Mouse (Mus musculus) retina, adult 2 months (tissue): ENCODE data around the gene Rrnad1.

ENCODE experiments used
- DNase-seq: peaks from one replicate; pipeline ENCODE4 v3.0.0-alpha.2; 2012; ENCODE audit warnings: low read depth, low spot score

Gene Rrnad1

GRCm38 (mm10) chr3:87884708-87885251 lies 45.7 kb downstream of the Rrnad1 start:
- DNase-seq, result no peak

- DNase-seq, result no peak
Observed at GRCm38 (mm10) chr3:87884291-87884690, 46.2 kb downstream of the Rrnad1 start.

- no peak for DNase-seq
Observed at GRCm38 (mm10) chr3:87877730-87878129, 52.8 kb downstream of the Rrnad1 start.
